1 mouse cellular context compared by ENCODE assay signal in genomic region chr8:84811303-84811702, GRCm38 (mm10).
TF ChIP-seq lines count a peak whose summit lies in the region.

No protein-coding gene starts in this region.

TF ChIP-seq in CH12.LX, 34 proteins besides CTCF, POLR2A, EP300 and RAD21 (continued from another document):
- no peak for TF ChIP-seq POLR2AphosphoS2 (IDR thresholded peaks at IDR 0.05; ENCODE audit: low read depth, low read length)
- no peak for TF ChIP-seq GABPA (IDR thresholded peaks at IDR 0.05; ENCODE audit: insufficient replicate concordance, low read depth, low read length)
- TF ChIP-seq E2F4 (IDR thresholded peaks at IDR 0.05; ENCODE audit: insufficient replicate concordance, low read depth, low read length) = no peak
- no peak for TF ChIP-seq CHD1 (IDR thresholded peaks at IDR 0.05; ENCODE audit: low read depth, low read length)
- no peak for TF ChIP-seq BHLHE40 (IDR thresholded peaks at IDR 0.05; ENCODE audit: low read depth, low read length)
- no peak for TF ChIP-seq MAZ (IDR thresholded peaks at IDR 0.05; ENCODE audit: low read depth, low read length)
- no peak for TF ChIP-seq SMC3 (IDR thresholded peaks at IDR 0.05; ENCODE audit: low read depth, low read length)
- no peak for TF ChIP-seq SIN3A (IDR thresholded peaks at IDR 0.05; ENCODE audit: low read length)
